Mouse (Mus musculus): Measurements from ENCODE around the gene Olfm2. TPM values are rescaled to one million over a fixed set of nuclear protein-coding genes. Genes with fewer than 3 reads are reported as not detected.
A peak's percentile ranks its signal among the peaks of the same experiment; 100 is the strongest.

The Olfm2 gene
- polyA plus RNA-seq, 1 experiment from 2014 or later = 6.7 TPM

DNA sequence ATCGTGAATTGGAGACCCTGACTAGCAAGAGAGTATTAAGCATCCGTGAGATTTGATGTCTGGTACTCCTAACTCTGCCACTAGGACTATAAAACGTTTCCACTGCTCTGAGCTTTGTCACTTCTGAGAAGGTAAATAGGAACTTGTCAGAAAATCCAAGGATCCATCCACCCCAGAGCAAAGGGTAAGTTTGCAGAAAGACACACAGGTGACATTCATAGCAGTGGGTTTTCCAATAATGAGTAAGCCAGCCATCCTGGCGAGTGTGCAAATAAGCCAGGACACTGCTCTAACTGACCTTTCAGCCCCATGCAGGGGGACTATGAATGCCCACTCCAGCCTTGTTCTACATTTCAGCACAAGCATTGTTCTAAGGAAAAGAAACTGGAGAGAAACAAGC, 14.4 kb downstream of the Olfm2 start:
- WGBS = 47% methylated on average over 4 of the region's 4 CpGs
- H3K36me3 ChIP-seq (ENCODE audit: control insufficient read depth, insufficient read depth, low read length) = no peaks in the 10 kb centered on the region
- no peak overlapping the region for H3K9ac ChIP-seq (ENCODE audit: low read depth, low read length)
- ATAC-seq = no peak
- H3K9me3 ChIP-seq (ENCODE audit: control insufficient read depth, low read length) = no peaks in the 10 kb centered on the region
- no peak overlapping the region for H3K4me2 ChIP-seq (ENCODE audit: low read depth, low read length)
- peaks cover 8% of the 10 kb centered on the region for H3K4me1 ChIP-seq (ENCODE audit: control insufficient read depth, insufficient read depth, low read length)
- H3K27ac ChIP-seq (ENCODE audit: low read length) = no peak overlapping the region
- peaks cover 21% of the 10 kb centered on the region for H3K27me3 ChIP-seq (replicated peaks; ENCODE audit: control insufficient read depth, insufficient read depth, low read length)
- no peak overlapping the region for H3K4me3 ChIP-seq (ENCODE audit: low read length)

GRCm38 (mm10) chr9:20729451-20729850, 16.7 kb downstream of the Olfm2 start:
- no peaks in the 10 kb centered on the region for H3K36me3 ChIP-seq (ENCODE audit: control insufficient read depth, insufficient read depth, low read length)
- H3K4me1 ChIP-seq (ENCODE audit: control insufficient read depth, insufficient read depth, low read length) = peaks cover 15% of the 10 kb centered on the region
- no peaks in the 10 kb centered on the region for H3K9me3 ChIP-seq (ENCODE audit: control insufficient read depth, low read length)
- no peak overlapping the region for H3K27ac ChIP-seq (ENCODE audit: low read length)
- peaks cover 38% of the 10 kb centered on the region for H3K27me3 ChIP-seq (replicated peaks; ENCODE audit: control insufficient read depth, insufficient read depth, low read length)
- H3K9ac ChIP-seq (ENCODE audit: low read depth, low read length) = no peak overlapping the region
- no peak for ATAC-seq
- 50% methylated on average over 6 of the region's 6 CpGs for WGBS
- no peak overlapping the region for H3K4me2 ChIP-seq (ENCODE audit: low read depth, low read length)
- H3K4me3 ChIP-seq (ENCODE audit: low read length) = no peak overlapping the region

- WGBS = under 1% methylated on average over 31 of the region's 46 CpGs
- Histone ChIP-seq H3K9ac (ENCODE audit: low read depth, low read length) (peak overlapping the region; percentile 58), H3K27me3 (replicated peaks; ENCODE audit: control insufficient read depth, insufficient read depth, low read length) (peaks cover 42% of the 10 kb centered on the region), H3K4me3 (ENCODE audit: low read length) (peak overlapping the region; percentile 53), H3K4me2 (ENCODE audit: low read depth, low read length) (peak overlapping the region; percentile 96), H3K36me3 (ENCODE audit: control insufficient read depth, insufficient read depth, low read length) (no peaks in the 10 kb centered on the region), H3K9me3 (ENCODE audit: control insufficient read depth, low read length) (no peaks in the 10 kb centered on the region), H3K27ac (ENCODE audit: low read length) (no peak overlapping the region), H3K4me1 (ENCODE audit: control insufficient read depth, insufficient read depth, low read length) (peaks cover 15% of the 10 kb centered on the region)
- ATAC-seq = peak; percentile 80
Measured at GRCm38 (mm10) chr9:20727601-20728113, 18.5 kb downstream of the Olfm2 start.

DNA sequence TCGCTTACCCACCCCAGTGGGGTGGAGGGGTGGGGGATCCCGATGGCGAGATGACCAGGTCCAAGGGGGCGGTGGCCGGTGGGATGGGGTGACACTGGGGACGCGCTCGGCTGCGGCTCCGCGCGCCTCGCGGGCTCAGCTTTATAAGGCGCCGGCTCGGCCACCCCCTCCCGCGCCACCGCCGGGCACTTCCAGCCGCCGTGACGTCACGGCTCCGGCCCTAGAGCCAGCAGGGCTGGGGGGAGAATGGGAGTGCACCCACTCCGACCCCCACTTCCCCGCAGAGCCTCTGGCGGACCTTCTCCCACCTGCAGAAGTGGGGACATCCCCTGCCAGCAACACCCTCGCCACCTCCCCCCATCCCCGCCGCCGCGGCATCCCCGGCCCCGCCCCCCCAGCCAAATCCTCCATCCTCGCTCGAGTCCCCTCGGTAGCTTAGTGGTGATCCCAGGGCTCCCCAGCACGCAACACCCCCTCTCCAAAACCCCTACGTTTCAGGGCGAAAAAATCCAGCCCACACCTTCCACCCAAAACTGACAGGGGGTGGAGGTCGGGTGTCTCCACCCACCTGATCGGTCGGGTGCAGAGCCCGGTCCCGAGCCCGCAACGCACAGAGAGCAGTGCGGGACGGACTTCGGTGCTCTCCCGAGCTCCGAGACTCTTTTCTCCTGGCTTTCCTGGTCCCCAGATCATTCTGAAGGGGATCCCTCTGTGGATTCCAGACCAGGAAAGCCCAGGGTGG, 19.1 kb downstream of the Olfm2 start:
- Histone ChIP-seq H3K4me2 (ENCODE audit: low read depth, low read length) (peak overlapping the region; percentile 96), H3K4me1 (ENCODE audit: control insufficient read depth, insufficient read depth, low read length) (peaks cover 15% of the 10 kb centered on the region), H3K4me3 (ENCODE audit: low read length) (peak overlapping the region; percentile 53), H3K27ac (ENCODE audit: low read length) (no peak overlapping the region), H3K9ac (ENCODE audit: low read depth, low read length) (peak overlapping the region; percentile 58), H3K9me3 (ENCODE audit: control insufficient read depth, low read length) (no peaks in the 10 kb centered on the region), H3K27me3 (replicated peaks; ENCODE audit: control insufficient read depth, insufficient read depth, low read length) (peaks cover 42% of the 10 kb centered on the region), H3K36me3 (ENCODE audit: control insufficient read depth, insufficient read depth, low read length) (no peaks in the 10 kb centered on the region)
- under 1% methylated on average over 48 of the region's 54 CpGs for WGBS
- ATAC-seq = peak; percentile 28

GRCm38 (mm10) chr9:20726134-20726858, 19.9 kb downstream of the Olfm2 start:
- peak; percentile 10 for ATAC-seq
- peaks cover 42% of the 10 kb centered on the region for H3K27me3 ChIP-seq (replicated peaks; ENCODE audit: control insufficient read depth, insufficient read depth, low read length)
- 2% methylated on average over 42 of the region's 42 CpGs for WGBS
- peak overlapping the region; percentile 53 for H3K4me3 ChIP-seq (ENCODE audit: low read length)
- H3K9ac ChIP-seq (ENCODE audit: low read depth, low read length) = peak overlapping the region; percentile 58
- H3K36me3 ChIP-seq (ENCODE audit: control insufficient read depth, insufficient read depth, low read length) = no peaks in the 10 kb centered on the region
- peaks cover 21% of the 10 kb centered on the region for H3K4me1 ChIP-seq (ENCODE audit: control insufficient read depth, insufficient read depth, low read length)
- H3K27ac ChIP-seq (ENCODE audit: low read length) = no peak overlapping the region
- no peaks in the 10 kb centered on the region for H3K9me3 ChIP-seq (ENCODE audit: control insufficient read depth, low read length)
- H3K4me2 ChIP-seq (ENCODE audit: low read depth, low read length) = peak overlapping the region; percentile 96

DNA sequence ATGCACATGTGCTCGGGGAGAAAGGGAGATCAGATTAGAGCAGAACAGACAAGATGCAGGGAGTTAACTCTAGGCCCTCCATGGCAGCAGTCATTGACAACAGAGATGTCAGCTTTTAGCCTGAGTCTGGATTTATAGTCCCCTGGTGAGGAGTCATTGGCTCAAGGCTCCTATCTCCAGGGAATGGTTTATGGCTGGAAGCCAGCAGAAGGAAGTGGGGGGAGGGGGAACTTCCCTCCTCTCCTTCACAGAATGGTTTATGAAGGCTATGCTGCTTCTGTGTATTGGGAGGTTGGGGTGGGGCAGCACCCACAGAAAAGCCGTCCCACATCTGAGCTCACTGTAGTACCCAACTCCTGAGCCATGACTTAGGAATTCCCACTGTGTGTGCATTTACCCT, 24.6 kb downstream of the Olfm2 start:
- Histone ChIP-seq H3K4me3 (ENCODE audit: low read length) (no peak overlapping the region), H3K27me3 (replicated peaks; ENCODE audit: control insufficient read depth, insufficient read depth, low read length) (peaks cover 19% of the 10 kb centered on the region), H3K9ac (ENCODE audit: low read depth, low read length) (no peak overlapping the region), H3K36me3 (ENCODE audit: control insufficient read depth, insufficient read depth, low read length) (no peaks in the 10 kb centered on the region), H3K9me3 (ENCODE audit: control insufficient read depth, low read length) (no peaks in the 10 kb centered on the region), H3K4me1 (ENCODE audit: control insufficient read depth, insufficient read depth, low read length) (peaks cover 10% of the 10 kb centered on the region), H3K27ac (ENCODE audit: low read length) (no peak overlapping the region), H3K4me2 (ENCODE audit: low read depth, low read length) (no peak overlapping the region)
- WGBS = 27% methylated on average over 2 of the region's 2 CpGs
- ATAC-seq = peak; percentile 73

DNA sequence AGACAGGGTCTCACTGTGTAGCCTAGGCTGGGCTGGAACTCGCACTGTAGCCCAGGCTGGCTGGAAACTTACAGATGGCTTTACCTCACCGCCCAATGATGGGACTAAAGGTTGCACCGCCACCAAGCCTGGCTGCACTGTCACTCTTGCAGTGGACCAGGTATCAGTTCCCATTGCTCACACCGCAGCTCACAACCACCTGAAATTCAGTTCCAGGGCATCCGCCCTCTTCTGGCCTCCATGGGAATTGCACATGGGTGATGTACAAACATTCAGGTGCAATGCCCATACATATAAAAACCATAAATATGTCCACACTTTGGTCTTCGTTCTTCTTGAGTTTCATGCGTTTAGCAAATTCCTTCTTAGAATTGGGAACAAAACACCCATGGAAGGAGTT, 30.8 kb downstream of the Olfm2 start:
- 73% methylated on average over 7 of the region's 7 CpGs for WGBS
- ATAC-seq = no peak
- Histone ChIP-seq H3K4me3 (ENCODE audit: low read length) (no peak overlapping the region), H3K9ac (ENCODE audit: low read depth, low read length) (no peak overlapping the region), H3K27me3 (replicated peaks; ENCODE audit: control insufficient read depth, insufficient read depth, low read length) (no peaks in the 10 kb centered on the region), H3K36me3 (ENCODE audit: control insufficient read depth, insufficient read depth, low read length) (no peaks in the 10 kb centered on the region), H3K4me1 (ENCODE audit: control insufficient read depth, insufficient read depth, low read length) (no peaks in the 10 kb centered on the region), H3K9me3 (ENCODE audit: control insufficient read depth, low read length) (no peaks in the 10 kb centered on the region), H3K27ac (ENCODE audit: low read length) (no peak overlapping the region), H3K4me2 (ENCODE audit: low read depth, low read length) (no peak overlapping the region)

- H3K4me1 ChIP-seq (ENCODE audit: control insufficient read depth, insufficient read depth, low read length) = no peaks in the 10 kb centered on the region
- H3K4me3 ChIP-seq (ENCODE audit: low read length) = no peak overlapping the region
- H3K27ac ChIP-seq (ENCODE audit: low read length) = no peak overlapping the region
- ATAC-seq = no peak
- H3K27me3 ChIP-seq (replicated peaks; ENCODE audit: control insufficient read depth, insufficient read depth, low read length) = no peaks in the 10 kb centered on the region
- WGBS = 33% methylated on average over 10 of the region's 11 CpGs
- no peak overlapping the region for H3K4me2 ChIP-seq (ENCODE audit: low read depth, low read length)
- no peaks in the 10 kb centered on the region for H3K9me3 ChIP-seq (ENCODE audit: control insufficient read depth, low read length)
- no peaks in the 10 kb centered on the region for H3K36me3 ChIP-seq (ENCODE audit: control insufficient read depth, insufficient read depth, low read length)
- H3K9ac ChIP-seq (ENCODE audit: low read depth, low read length) = no peak overlapping the region
Measured at GRCm38 (mm10) chr9:20713478-20713987, 32.6 kb downstream of the Olfm2 start.

DNA sequence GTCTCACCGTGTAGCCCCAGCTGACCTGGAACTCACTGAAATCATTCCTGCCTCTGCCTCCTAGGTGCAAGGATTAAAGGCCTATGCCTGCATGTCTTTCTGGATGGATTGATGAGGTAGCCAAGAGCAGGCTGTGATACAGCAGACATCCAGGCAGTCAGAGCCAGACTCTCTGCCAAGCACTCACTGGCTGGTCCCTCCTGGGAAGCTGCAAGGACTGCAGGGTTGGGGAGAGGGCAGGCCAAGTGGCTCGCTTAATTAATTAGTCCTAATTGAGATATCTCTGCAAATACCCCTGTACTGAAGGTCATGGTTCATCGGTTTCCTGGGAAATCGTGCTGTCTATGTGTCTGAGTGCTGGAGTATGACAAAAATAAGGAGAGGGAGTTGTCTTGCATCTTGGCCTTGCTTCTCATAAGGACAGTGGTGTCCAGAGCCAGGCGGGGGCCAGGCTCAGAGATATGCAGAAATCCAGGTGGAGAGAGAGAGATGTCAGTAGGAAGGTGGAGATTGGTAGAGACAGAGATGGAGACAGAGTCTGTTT, 33.1 kb downstream of the Olfm2 start:
- H3K4me1 ChIP-seq (ENCODE audit: control insufficient read depth, insufficient read depth, low read length) = no peaks in the 10 kb centered on the region
- no peaks in the 10 kb centered on the region for H3K36me3 ChIP-seq (ENCODE audit: control insufficient read depth, insufficient read depth, low read length)
- no peak overlapping the region for H3K4me3 ChIP-seq (ENCODE audit: low read length)
- no peaks in the 10 kb centered on the region for H3K9me3 ChIP-seq (ENCODE audit: control insufficient read depth, low read length)
- H3K27me3 ChIP-seq (replicated peaks; ENCODE audit: control insufficient read depth, insufficient read depth, low read length) = no peaks in the 10 kb centered on the region
- 63% methylated on average over 5 of the region's 5 CpGs for WGBS
- ATAC-seq = no peak
- H3K4me2 ChIP-seq (ENCODE audit: low read depth, low read length) = no peak overlapping the region
- H3K27ac ChIP-seq (ENCODE audit: low read length) = no peak overlapping the region
- H3K9ac ChIP-seq (ENCODE audit: low read depth, low read length) = no peak overlapping the region

Data from intestine, embryonic 16.5 days (tissue).